Mouse (Mus musculus): ENCODE results near the gene Zbtb12. TPM values are rescaled to one million over a fixed set of nuclear protein-coding genes. Genes with fewer than 3 reads are reported as not detected.
"Not testable (repeated sequence)": the region's sequence is repeated elsewhere in the genome, so short reads cannot be mapped to it uniquely, and the experiment has no call there.

Gene Zbtb12
- 2.9 and 3.2 TPM in 2 replicates for polyA plus RNA-seq (2014; fragmentation: Nextera tagmentation; extraction: Ambion mirVana)

DNA sequence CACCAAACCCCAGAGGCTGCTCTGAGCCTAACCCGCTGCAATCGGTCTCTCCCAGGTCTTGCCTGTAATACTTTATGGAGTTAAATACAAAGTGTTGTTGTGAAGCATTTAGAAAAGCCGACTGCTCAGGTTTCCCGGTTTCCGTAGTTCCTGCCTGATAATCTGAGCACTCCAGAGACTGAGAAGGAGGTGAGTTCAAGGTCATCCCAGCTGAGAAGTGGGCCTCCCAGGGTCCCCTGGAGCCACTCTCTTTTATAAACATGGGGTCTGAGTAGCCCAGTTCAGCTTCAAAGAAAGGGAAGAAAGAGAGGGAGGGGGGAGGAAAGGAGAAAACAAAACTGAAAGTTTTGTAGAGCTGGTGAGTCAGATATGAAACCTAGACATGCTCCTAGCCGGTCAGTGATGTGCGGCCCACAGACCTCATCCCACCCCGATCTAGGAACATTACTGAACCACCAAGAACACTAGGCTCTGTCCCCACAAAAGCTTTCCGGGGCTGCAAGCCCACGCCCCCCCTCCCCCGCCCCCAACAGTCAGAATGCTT lies at the start of gene Zbtb12:
Zbtb12 (plus strand) TSS at position 148 of the 544 bp plus-strand sequence.
- WGBS, result 66% methylated on average over 11 of the region's 11 CpGs

GRCm38 (mm10) chr17:34830776-34831175 lies 48.5 kb upstream of the Zbtb12 start:
- H3K9ac ChIP-seq (ENCODE audit: low read depth, low read length); H3K4me2 ChIP-seq (replicated peaks; ENCODE audit: low read depth, low read length); H3K27me3 ChIP-seq (ENCODE audit: control insufficient read depth, insufficient read depth, low read length); H3K36me3 ChIP-seq (ENCODE audit: control insufficient read depth, insufficient read depth, low read length); H3K27ac ChIP-seq (ENCODE audit: low read depth, low read length); H3K9me3 ChIP-seq (ENCODE audit: control insufficient read depth, low read length); H3K4me3 ChIP-seq (ENCODE audit: low read depth, low read length); DNase-seq (ENCODE audit: low spot score); H3K4me1 ChIP-seq (replicated peaks; ENCODE audit: control insufficient read depth, insufficient read depth, low read length); ATAC-seq (ENCODE audit: low FRiP score): not testable (repeated sequence)
- WGBS, result 100% methylated on average over 1 of the region's 1 CpGs

More for the DNA sequence above, at the start of gene Zbtb12:
- no peak within 1 kb of the TSS for H3K4me3 ChIP-seq (ENCODE audit: low read depth, low read length)
- no peak within 1 kb of the TSS for H3K9ac ChIP-seq (ENCODE audit: low read depth, low read length)
- no peaks in the 10 kb centered on the region for H3K4me1 ChIP-seq (replicated peaks; ENCODE audit: control insufficient read depth, insufficient read depth, low read length)
- no peak within 1 kb of the TSS for H3K27ac ChIP-seq (ENCODE audit: low read depth, low read length)
- no peak for DNase-seq (ENCODE audit: low spot score)
- 0 out of 2 replicates have a peak, but pooled peaks cover 2% of the 10 kb centered on the region for H3K27me3 ChIP-seq (ENCODE audit: control insufficient read depth, insufficient read depth, low read length)
- no peaks in the 10 kb centered on the region for H3K36me3 ChIP-seq (ENCODE audit: control insufficient read depth, insufficient read depth, low read length)
- ATAC-seq (ENCODE audit: low FRiP score), result no peak
- H3K9me3 ChIP-seq (ENCODE audit: control insufficient read depth, low read length), result no peaks in the 10 kb centered on the region
- no peak within 1 kb of the TSS for H3K4me2 ChIP-seq (replicated peaks; ENCODE audit: low read depth, low read length)

DNA sequence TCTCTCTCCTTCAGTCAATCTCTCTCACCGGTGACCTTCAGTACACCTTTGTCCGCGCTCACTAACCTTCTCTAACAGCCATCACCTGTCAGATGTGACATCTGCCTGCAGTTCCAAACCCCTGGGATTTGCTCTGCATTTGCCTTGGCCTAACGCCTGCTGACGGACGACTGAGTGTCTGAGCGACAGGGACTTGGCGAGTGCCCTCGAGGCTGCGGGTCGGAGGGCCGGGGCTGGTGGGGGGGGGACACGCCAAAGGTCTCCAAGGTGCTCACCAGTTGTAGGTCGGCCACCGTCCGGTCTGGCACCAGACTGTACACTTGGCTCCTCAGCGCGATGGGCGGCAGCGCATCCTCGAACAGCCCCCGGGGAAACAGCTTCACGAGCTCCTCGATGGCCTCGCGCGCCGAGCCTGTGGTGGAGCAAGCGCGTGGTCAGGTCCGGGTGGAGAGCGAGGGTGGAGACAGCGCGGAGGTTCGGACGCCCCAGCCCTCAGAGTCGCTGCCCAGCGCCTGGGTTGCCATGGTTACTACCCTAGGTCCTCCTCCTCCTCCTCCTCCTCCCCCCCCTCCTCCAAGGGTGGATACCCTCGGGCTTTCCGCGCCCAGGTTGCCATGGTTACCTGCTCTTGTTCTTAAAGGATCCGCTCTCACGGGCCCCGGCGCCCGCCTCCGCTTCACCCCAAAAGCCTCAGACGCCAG lies 43.0 kb upstream of the Zbtb12 start:
- H3K9ac ChIP-seq (ENCODE audit: low read depth, low read length), result peak overlapping the region; percentile 70
- peak overlapping the region; percentile 67 for H3K27ac ChIP-seq (ENCODE audit: low read depth, low read length)
- H3K4me2 ChIP-seq (replicated peaks; ENCODE audit: low read depth, low read length), result peak overlapping the region; percentile 81
- peaks cover 12% of the 10 kb centered on the region; the same call in 1 of the 2 replicates for H3K36me3 ChIP-seq (ENCODE audit: control insufficient read depth, insufficient read depth, low read length)
- H3K4me1 ChIP-seq (replicated peaks; ENCODE audit: control insufficient read depth, insufficient read depth, low read length), result peaks cover 14% of the 10 kb centered on the region
- ATAC-seq (ENCODE audit: low FRiP score) (peak; percentile 83), DNase-seq (ENCODE audit: low spot score) (no peak)
- H3K4me3 ChIP-seq (ENCODE audit: low read depth, low read length), result peak overlapping the region; percentile 74
- no peaks in the 10 kb centered on the region for H3K27me3 ChIP-seq (ENCODE audit: control insufficient read depth, insufficient read depth, low read length)
- no peaks in the 10 kb centered on the region for H3K9me3 ChIP-seq (ENCODE audit: control insufficient read depth, low read length)
- WGBS, result 4% methylated on average over 44 of the region's 48 CpGs

- ATAC-seq (ENCODE audit: low FRiP score) (peak; percentile 94), DNase-seq (ENCODE audit: low spot score) (peak; percentile 97)
- Histone ChIP-seq H3K27ac (ENCODE audit: low read depth, low read length) (peak within 1 kb of the TSS; percentile 67), H3K36me3 (ENCODE audit: control insufficient read depth, insufficient read depth, low read length) (peaks cover 12% of the 10 kb centered on the region; the same call in 1 of the 2 replicates), H3K4me3 (ENCODE audit: low read depth, low read length) (peak within 1 kb of the TSS; percentile 74), H3K4me2 (replicated peaks; ENCODE audit: low read depth, low read length) (peak within 1 kb of the TSS; percentile 81), H3K9ac (ENCODE audit: low read depth, low read length) (peak within 1 kb of the TSS; percentile 72), H3K4me1 (replicated peaks; ENCODE audit: control insufficient read depth, insufficient read depth, low read length) (peaks cover 14% of the 10 kb centered on the region), H3K9me3 (ENCODE audit: control insufficient read depth, low read length) (no peaks in the 10 kb centered on the region), H3K27me3 (ENCODE audit: control insufficient read depth, insufficient read depth, low read length) (no peaks in the 10 kb centered on the region)
- under 1% methylated on average over 40 of the region's 40 CpGs for WGBS
Measured at GRCm38 (mm10) chr17:34836856-34837221, 42.4 kb upstream of the Zbtb12 start, which contains the start of the genes Stk19 and Dxo. Gene Stk19 (minus strand): TSS chr17:34836945. Gene Dxo (plus strand): TSS chr17:34837019.

DNA sequence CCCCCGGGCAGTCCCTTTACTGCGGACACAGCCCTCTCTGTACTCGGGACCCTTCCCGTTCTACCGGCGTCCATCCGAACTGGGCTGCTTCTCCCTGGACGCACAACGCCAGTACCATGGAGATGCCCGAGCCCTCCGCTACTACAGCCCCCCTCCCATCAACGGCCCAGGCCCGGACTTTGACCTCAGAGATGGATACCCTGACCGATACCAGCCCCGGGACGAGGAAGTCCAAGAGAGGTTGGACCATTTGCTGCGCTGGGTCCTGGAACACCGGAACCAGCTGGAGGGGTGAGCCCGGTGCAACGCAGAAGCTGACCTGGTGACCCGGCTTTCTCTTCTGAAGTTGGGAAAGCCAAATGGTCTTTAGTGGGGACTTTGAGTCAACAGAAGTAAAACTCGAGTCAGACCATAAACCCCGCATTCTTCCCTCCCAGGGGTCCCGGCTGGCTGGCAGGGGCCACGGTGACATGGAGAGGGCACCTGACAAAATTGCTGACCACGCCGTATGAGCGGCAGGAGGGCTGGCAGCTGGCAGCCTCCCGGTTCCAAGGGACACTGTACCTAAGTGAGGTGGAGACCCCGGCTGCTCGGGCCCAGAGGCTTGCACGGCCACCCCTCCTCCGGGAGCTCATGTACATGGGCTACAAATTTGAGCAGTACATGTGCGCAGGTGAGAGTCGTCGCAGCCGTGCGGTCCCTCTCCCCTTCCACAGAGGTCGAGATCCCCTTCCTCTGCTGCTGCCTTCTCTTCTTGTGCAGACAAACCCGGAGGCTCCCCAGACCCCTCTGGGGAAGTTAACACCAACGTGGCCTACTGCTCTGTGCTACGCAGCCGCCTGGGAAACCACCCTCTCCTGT lies 41.6 kb upstream of the Zbtb12 start:
- peak overlapping the region; percentile 72 for H3K9ac ChIP-seq (ENCODE audit: low read depth, low read length)
- peak overlapping the region; percentile 81 for H3K4me2 ChIP-seq (replicated peaks; ENCODE audit: low read depth, low read length)
- peak overlapping the region; percentile 74 for H3K4me3 ChIP-seq (ENCODE audit: low read depth, low read length)
- no peak overlapping the region for H3K27ac ChIP-seq (ENCODE audit: low read depth, low read length)
- H3K4me1 ChIP-seq (replicated peaks; ENCODE audit: control insufficient read depth, insufficient read depth, low read length), result peaks cover 14% of the 10 kb centered on the region
- DNase-seq (ENCODE audit: low spot score) (no peak), ATAC-seq (ENCODE audit: low FRiP score) (peak; percentile 25)
- H3K36me3 ChIP-seq (ENCODE audit: control insufficient read depth, insufficient read depth, low read length), result peaks cover 12% of the 10 kb centered on the region; the same call in 1 of the 2 replicates
- WGBS, result 42% methylated on average over 43 of the region's 43 CpGs
- no peaks in the 10 kb centered on the region for H3K9me3 ChIP-seq (ENCODE audit: control insufficient read depth, low read length)
- H3K27me3 ChIP-seq (ENCODE audit: control insufficient read depth, insufficient read depth, low read length), result no peaks in the 10 kb centered on the region

GRCm38 (mm10) chr17:34838785-34839184 lies 40.5 kb upstream of the Zbtb12 start:
- no peaks in the 10 kb centered on the region for H3K9me3 ChIP-seq (ENCODE audit: control insufficient read depth, low read length)
- no peak overlapping the region for H3K4me2 ChIP-seq (replicated peaks; ENCODE audit: low read depth, low read length)
- DNase-seq (ENCODE audit: low spot score) (no peak), ATAC-seq (ENCODE audit: low FRiP score) (no peak)
- no peaks in the 10 kb centered on the region for H3K27me3 ChIP-seq (ENCODE audit: control insufficient read depth, insufficient read depth, low read length)
- H3K4me1 ChIP-seq (replicated peaks; ENCODE audit: control insufficient read depth, insufficient read depth, low read length), result peaks cover 14% of the 10 kb centered on the region
- H3K9ac ChIP-seq (ENCODE audit: low read depth, low read length), result no peak overlapping the region
- H3K27ac ChIP-seq (ENCODE audit: low read depth, low read length), result no peak overlapping the region
- no peak overlapping the region for H3K4me3 ChIP-seq (ENCODE audit: low read depth, low read length)
- H3K36me3 ChIP-seq (ENCODE audit: control insufficient read depth, insufficient read depth, low read length), result peaks cover 12% of the 10 kb centered on the region; the same call in 1 of the 2 replicates
- WGBS, result 92% methylated on average over 7 of the region's 7 CpGs

DNA sequence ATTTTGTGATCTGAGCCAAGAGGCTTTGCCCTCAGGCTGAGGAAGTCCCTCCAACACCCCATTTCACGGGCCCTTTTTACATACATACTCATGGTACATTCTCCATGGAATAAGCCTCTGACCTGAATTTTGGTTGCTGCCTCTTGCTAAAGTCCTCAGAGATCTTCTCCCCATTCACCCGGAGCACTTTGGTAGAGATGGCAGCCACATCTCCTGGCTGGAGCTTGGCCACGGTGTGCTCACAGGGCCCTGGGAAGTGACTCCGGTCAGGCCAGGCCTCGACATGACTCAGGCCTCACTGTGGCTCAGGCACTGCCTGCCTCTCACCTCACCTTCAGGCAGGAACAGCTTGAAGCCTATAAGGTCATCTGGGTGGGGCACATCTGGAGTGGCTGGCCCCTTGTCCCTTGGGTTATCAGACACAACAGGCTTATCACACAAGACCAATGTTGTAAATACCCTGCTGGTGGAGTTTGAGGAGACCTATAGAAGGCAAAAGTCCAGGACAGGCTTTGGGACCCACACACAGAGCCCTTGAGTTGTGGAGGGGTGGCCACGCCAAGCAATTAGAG lies 38.5 kb upstream of the Zbtb12 start:
- no peaks in the 10 kb centered on the region for H3K27me3 ChIP-seq (ENCODE audit: control insufficient read depth, insufficient read depth, low read length)
- peaks cover 14% of the 10 kb centered on the region; the same call in 1 of the 2 replicates for H3K36me3 ChIP-seq (ENCODE audit: control insufficient read depth, insufficient read depth, low read length)
- no peak overlapping the region for H3K4me3 ChIP-seq (ENCODE audit: low read depth, low read length)
- no peak overlapping the region for H3K9ac ChIP-seq (ENCODE audit: low read depth, low read length)
- H3K4me2 ChIP-seq (replicated peaks; ENCODE audit: low read depth, low read length), result no peak overlapping the region
- peaks cover 10% of the 10 kb centered on the region for H3K4me1 ChIP-seq (replicated peaks; ENCODE audit: control insufficient read depth, insufficient read depth, low read length)
- no peaks in the 10 kb centered on the region for H3K9me3 ChIP-seq (ENCODE audit: control insufficient read depth, low read length)
- 79% methylated on average over 6 of the region's 6 CpGs for WGBS
- ATAC-seq (ENCODE audit: low FRiP score), result no peak
- no peak overlapping the region for H3K27ac ChIP-seq (ENCODE audit: low read depth, low read length)
- no peak for DNase-seq (ENCODE audit: low spot score)

DNA sequence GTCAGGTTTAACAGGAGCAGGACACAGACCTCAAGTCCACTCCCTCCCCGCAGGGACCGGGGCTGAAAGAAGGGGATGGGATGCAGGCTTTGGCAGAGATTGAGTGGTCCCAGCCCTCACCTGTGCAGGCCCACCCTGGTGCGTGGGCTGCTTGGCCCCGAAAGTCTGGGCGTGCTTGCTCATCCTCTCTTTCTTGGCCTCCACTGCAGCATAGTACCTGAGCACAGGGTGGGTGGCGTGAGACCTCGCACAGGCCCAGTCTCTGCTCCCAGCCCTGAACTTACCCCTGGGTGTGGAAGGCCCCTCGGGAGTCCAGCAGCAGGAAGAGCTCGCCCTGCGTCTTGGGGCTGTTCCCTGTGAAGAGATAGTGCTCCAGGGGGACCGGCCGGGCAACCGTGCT lies 34.4 kb upstream of the Zbtb12 start:
- H3K4me3 ChIP-seq (ENCODE audit: low read depth, low read length), result no peak overlapping the region
- no peak for ATAC-seq (ENCODE audit: low FRiP score)
- no peaks in the 10 kb centered on the region for H3K27me3 ChIP-seq (ENCODE audit: control insufficient read depth, insufficient read depth, low read length)
- H3K9me3 ChIP-seq (ENCODE audit: control insufficient read depth, low read length), result no peaks in the 10 kb centered on the region
- H3K4me1 ChIP-seq (replicated peaks; ENCODE audit: control insufficient read depth, insufficient read depth, low read length), result no peaks in the 10 kb centered on the region
- no peak for DNase-seq (ENCODE audit: low spot score)
- H3K27ac ChIP-seq (ENCODE audit: low read depth, low read length), result no peak overlapping the region
- WGBS, result 91% methylated on average over 13 of the region's 13 CpGs
- peaks cover 17% of the 10 kb centered on the region; the same call in 1 of the 2 replicates for H3K36me3 ChIP-seq (ENCODE audit: control insufficient read depth, insufficient read depth, low read length)
- H3K9ac ChIP-seq (ENCODE audit: low read depth, low read length), result no peak overlapping the region
- no peak overlapping the region for H3K4me2 ChIP-seq (replicated peaks; ENCODE audit: low read depth, low read length)
